Mouse (Mus musculus): ENCODE results near the gene Dctn2. TPM values are rescaled to one million over a fixed set of nuclear protein-coding genes. Genes with fewer than 3 reads are reported as not detected.

Gene Dctn2
- polyA plus RNA-seq (2015; fragmentation: Nextera tagmentation; extraction: Ambion mirVana): 304 and 335 TPM in 2 replicates

GRCm38 (mm10) chr10:127266112-127267091 lies at the start of gene Dctn2:
Gene Dctn2 (plus strand): TSS chr10:127266368.
- H3K4me2 ChIP-seq: peak within 1 kb of the TSS; percentile 89
- peak within 1 kb of the TSS; percentile 87 for H3K4me3 ChIP-seq (replicated peaks)
- under 1% methylated on average over 68 of the region's 70 CpGs for WGBS
- peaks cover 59% of the 10 kb centered on the region for H3K4me1 ChIP-seq
- H3K9ac ChIP-seq (replicated peaks): peak within 1 kb of the TSS; percentile 100
- peak; percentile 92 for ATAC-seq (ENCODE audit: low FRiP score)
- no peaks in the 10 kb centered on the region for H3K9me3 ChIP-seq (replicated peaks)
- H3K27me3 ChIP-seq (replicated peaks): no peaks in the 10 kb centered on the region
- peaks cover 26% of the 10 kb centered on the region for H3K36me3 ChIP-seq
- peak within 1 kb of the TSS; percentile 95 for H3K27ac ChIP-seq (replicated peaks)

GRCm38 (mm10) chr10:127216456-127216855 lies 49.7 kb upstream of the Dctn2 start:
- H3K9me3 ChIP-seq (replicated peaks): no peaks in the 10 kb centered on the region
- H3K4me2 ChIP-seq: no peak overlapping the region
- H3K9ac ChIP-seq (replicated peaks): no peak overlapping the region
- H3K4me3 ChIP-seq (replicated peaks): no peak overlapping the region
- no peaks in the 10 kb centered on the region for H3K36me3 ChIP-seq
- no peak for ATAC-seq (ENCODE audit: low FRiP score)
- H3K4me1 ChIP-seq: peaks cover 4% of the 10 kb centered on the region; the same call in 1 of the 2 replicates
- H3K27me3 ChIP-seq (replicated peaks): no peaks in the 10 kb centered on the region
- 96% methylated on average over 11 of the region's 11 CpGs for WGBS
- H3K27ac ChIP-seq (replicated peaks): no peak overlapping the region

GRCm38 (mm10) chr10:127217177-127217576 lies 49.0 kb upstream of the Dctn2 start:
- H3K9ac ChIP-seq (replicated peaks): no peak overlapping the region
- no peaks in the 10 kb centered on the region for H3K4me1 ChIP-seq
- no peaks in the 10 kb centered on the region for H3K36me3 ChIP-seq
- ATAC-seq (ENCODE audit: low FRiP score): no peak
- H3K9me3 ChIP-seq (replicated peaks): no peaks in the 10 kb centered on the region
- no peak overlapping the region for H3K27ac ChIP-seq (replicated peaks)
- no peaks in the 10 kb centered on the region for H3K27me3 ChIP-seq (replicated peaks)
- no peak overlapping the region for H3K4me2 ChIP-seq
- no peak overlapping the region for H3K4me3 ChIP-seq (replicated peaks)

- H3K9ac ChIP-seq (replicated peaks): no peak overlapping the region
- 94% methylated on average over 2 of the region's 2 CpGs for WGBS
Measured at GRCm38 (mm10) chr10:127218339-127218738, 47.8 kb upstream of the Dctn2 start.

GRCm38 (mm10) chr10:127225213-127225612 lies 41.0 kb upstream of the Dctn2 start:
- ATAC-seq (ENCODE audit: low FRiP score): no peak
- Histone ChIP-seq H3K4me1 (no peaks in the 10 kb centered on the region), H3K4me3 (replicated peaks) (no peak overlapping the region), H3K9ac (replicated peaks) (no peak overlapping the region), H3K4me2 (no peak overlapping the region), H3K9me3 (replicated peaks) (no peaks in the 10 kb centered on the region), H3K27me3 (replicated peaks) (no peaks in the 10 kb centered on the region), H3K36me3 (peaks cover 40% of the 10 kb centered on the region), H3K27ac (replicated peaks) (no peak overlapping the region)
- 40% methylated on average over 6 of the region's 6 CpGs for WGBS

More at GRCm38 (mm10) chr10:127218339-127218738, 47.8 kb upstream of the Dctn2 start:
- Histone ChIP-seq H3K27ac (replicated peaks) (no peak overlapping the region), H3K4me2 (no peak overlapping the region), H3K36me3 (no peaks in the 10 kb centered on the region), H3K27me3 (replicated peaks) (no peaks in the 10 kb centered on the region), H3K4me1 (no peaks in the 10 kb centered on the region), H3K4me3 (replicated peaks) (no peak overlapping the region), H3K9me3 (replicated peaks) (no peaks in the 10 kb centered on the region)
- no peak for ATAC-seq (ENCODE audit: low FRiP score)

- Histone ChIP-seq H3K9ac (replicated peaks) (no peak overlapping the region), H3K9me3 (replicated peaks) (no peaks in the 10 kb centered on the region), H3K4me1 (no peaks in the 10 kb centered on the region), H3K4me2 (no peak overlapping the region), H3K4me3 (replicated peaks) (no peak overlapping the region), H3K27ac (replicated peaks) (no peak overlapping the region), H3K27me3 (replicated peaks) (no peaks in the 10 kb centered on the region), H3K36me3 (peaks cover 45% of the 10 kb centered on the region)
- 14% methylated on average over 10 of the region's 10 CpGs for WGBS
- ATAC-seq (ENCODE audit: low FRiP score): no peak
Measured at GRCm38 (mm10) chr10:127225732-127226131, 40.4 kb upstream of the Dctn2 start.

GRCm38 (mm10) chr10:127226318-127226895 lies 39.8 kb upstream of the Dctn2 start:
- H3K4me1 ChIP-seq: no peaks in the 10 kb centered on the region
- H3K4me2 ChIP-seq: no peak overlapping the region
- no peak for ATAC-seq (ENCODE audit: low FRiP score)
- no peak overlapping the region for H3K27ac ChIP-seq (replicated peaks)
- H3K4me3 ChIP-seq (replicated peaks): no peak overlapping the region
- H3K9ac ChIP-seq (replicated peaks): no peak overlapping the region
- H3K9me3 ChIP-seq (replicated peaks): no peaks in the 10 kb centered on the region
- H3K27me3 ChIP-seq (replicated peaks): no peaks in the 10 kb centered on the region
- peaks cover 51% of the 10 kb centered on the region for H3K36me3 ChIP-seq
- WGBS: 65% methylated on average over 8 of the region's 8 CpGs

GRCm38 (mm10) chr10:127227163-127227562 lies 39.0 kb upstream of the Dctn2 start:
- 84% methylated on average over 8 of the region's 8 CpGs for WGBS
- H3K9ac ChIP-seq (replicated peaks): no peak overlapping the region

GRCm38 (mm10) chr10:127228897-127229296 lies 37.3 kb upstream of the Dctn2 start:
- no peaks in the 10 kb centered on the region for H3K4me1 ChIP-seq
- no peak overlapping the region for H3K27ac ChIP-seq (replicated peaks)
- 0 out of 2 replicates have a peak, but pooled peaks have one; percentile 40 for ATAC-seq (ENCODE audit: low FRiP score)
- peaks cover 74% of the 10 kb centered on the region for H3K36me3 ChIP-seq
- H3K4me3 ChIP-seq (replicated peaks): no peak overlapping the region
- H3K27me3 ChIP-seq (replicated peaks): no peaks in the 10 kb centered on the region
- WGBS: 28% methylated on average over 4 of the region's 4 CpGs
- no peak overlapping the region for H3K9ac ChIP-seq (replicated peaks)
- H3K4me2 ChIP-seq: no peak overlapping the region
- no peaks in the 10 kb centered on the region for H3K9me3 ChIP-seq (replicated peaks)

More at GRCm38 (mm10) chr10:127227163-127227562, 39.0 kb upstream of the Dctn2 start:
- Histone ChIP-seq H3K4me1 (no peaks in the 10 kb centered on the region), H3K36me3 (peaks cover 58% of the 10 kb centered on the region), H3K4me3 (replicated peaks) (no peak overlapping the region), H3K9me3 (replicated peaks) (no peaks in the 10 kb centered on the region), H3K4me2 (no peak overlapping the region), H3K27ac (replicated peaks) (no peak overlapping the region), H3K27me3 (replicated peaks) (no peaks in the 10 kb centered on the region)
- no peak for ATAC-seq (ENCODE audit: low FRiP score)

- no peak overlapping the region for H3K9ac ChIP-seq (replicated peaks)
- H3K27ac ChIP-seq (replicated peaks): no peak overlapping the region
- no peak for ATAC-seq (ENCODE audit: low FRiP score)
- H3K36me3 ChIP-seq: peaks cover 76% of the 10 kb centered on the region
- H3K27me3 ChIP-seq (replicated peaks): no peaks in the 10 kb centered on the region
- H3K4me2 ChIP-seq: no peak overlapping the region
- H3K4me3 ChIP-seq (replicated peaks): no peak overlapping the region
- WGBS: 89% methylated on average over 12 of the region's 12 CpGs
- no peaks in the 10 kb centered on the region for H3K9me3 ChIP-seq (replicated peaks)
- H3K4me1 ChIP-seq: no peaks in the 10 kb centered on the region
Measured at GRCm38 (mm10) chr10:127230693-127231092, 35.5 kb upstream of the Dctn2 start.

- Histone ChIP-seq H3K4me2 (no peak overlapping the region), H3K9me3 (replicated peaks) (no peaks in the 10 kb centered on the region), H3K36me3 (peaks cover 81% of the 10 kb centered on the region), H3K4me3 (replicated peaks) (no peak overlapping the region), H3K27ac (replicated peaks) (no peak overlapping the region), H3K9ac (replicated peaks) (no peak overlapping the region), H3K27me3 (replicated peaks) (no peaks in the 10 kb centered on the region), H3K4me1 (no peaks in the 10 kb centered on the region)
- no peak for ATAC-seq (ENCODE audit: low FRiP score)
- 78% methylated on average over 14 of the region's 14 CpGs for WGBS
Measured at GRCm38 (mm10) chr10:127231741-127232140, 34.4 kb upstream of the Dctn2 start.

GRCm38 (mm10) chr10:127233141-127233540 lies 33.0 kb upstream of the Dctn2 start:
- H3K27ac ChIP-seq (replicated peaks): no peak overlapping the region
- WGBS: 85% methylated on average over 9 of the region's 9 CpGs
- no peaks in the 10 kb centered on the region for H3K9me3 ChIP-seq (replicated peaks)
- H3K4me3 ChIP-seq (replicated peaks): no peak overlapping the region
- no peak for ATAC-seq (ENCODE audit: low FRiP score)
- H3K36me3 ChIP-seq: peaks cover 82% of the 10 kb centered on the region
- no peaks in the 10 kb centered on the region for H3K4me1 ChIP-seq
- H3K9ac ChIP-seq (replicated peaks): no peak overlapping the region
- no peaks in the 10 kb centered on the region for H3K27me3 ChIP-seq (replicated peaks)
- no peak overlapping the region for H3K4me2 ChIP-seq
